Mouse (Mus musculus) left cerebral cortex, adult 9 months (tissue): ENCODE data around the gene Hoxd1.

ENCODE experiments used
- DNase-seq, 2 experiments: peaks; one replicate each; pipeline ENCODE4 v3.0.0; 2022; ENCODE audit warnings: low spot score in 2 of 2

Hoxd1 gene

GRCm38 (mm10) chr2:74762522-74763244 is at the start of gene Hoxd1:
Hoxd1 (plus strand) TSS chr2:74762980.
- DNase-seq = no peak

GRCm38 (mm10) chr2:74713239-74714150 is 49.3 kb upstream of the Hoxd1 start:
- no peak for DNase-seq

GRCm38 (mm10) chr2:74714156-74714789 is 48.5 kb upstream of the Hoxd1 start:
- no peak for DNase-seq

- DNase-seq = no peak
Measured at GRCm38 (mm10) chr2:74714881-74715280, 47.9 kb upstream of the Hoxd1 start.

GRCm38 (mm10) chr2:74715504-74716241 is 47.1 kb upstream of the Hoxd1 start:
- peak in 1 of 2 experiments; percentile 69 for DNase-seq

GRCm38 (mm10) chr2:74720384-74720783 is 42.4 kb upstream of the Hoxd1 start:
- DNase-seq = no peak

GRCm38 (mm10) chr2:74720955-74721491 is 41.8 kb upstream of the Hoxd1 start:
- DNase-seq = no peak

- no peak for DNase-seq
Measured at GRCm38 (mm10) chr2:74721882-74722281, 40.9 kb upstream of the Hoxd1 start.

GRCm38 (mm10) chr2:74722949-74723348 is 39.8 kb upstream of the Hoxd1 start:
- DNase-seq = no peak

- DNase-seq = no peak
Measured at GRCm38 (mm10) chr2:74724244-74725015, 38.4 kb upstream of the Hoxd1 start.

- no peak for DNase-seq
Measured at GRCm38 (mm10) chr2:74725171-74725570, 37.6 kb upstream of the Hoxd1 start.

- no peak for DNase-seq
Measured at GRCm38 (mm10) chr2:74726551-74726950, 36.2 kb upstream of the Hoxd1 start, which contains the start of gene Gm28230. Gm28230 (plus strand) TSS chr2:74726728.

GRCm38 (mm10) chr2:74726973-74727639 is 35.7 kb upstream of the Hoxd1 start:
- no peak for DNase-seq

- DNase-seq = no peak
Measured at GRCm38 (mm10) chr2:74727640-74728302, 35.0 kb upstream of the Hoxd1 start.

- no peak for DNase-seq
Measured at GRCm38 (mm10) chr2:74728303-74728680, 34.5 kb upstream of the Hoxd1 start.

GRCm38 (mm10) chr2:74730331-74730730 is 32.4 kb upstream of the Hoxd1 start:
- no peak for DNase-seq

GRCm38 (mm10) chr2:74731055-74731454 is 31.7 kb upstream of the Hoxd1 start:
- no peak for DNase-seq

GRCm38 (mm10) chr2:74731799-74732512 is 30.8 kb upstream of the Hoxd1 start:
- DNase-seq = no peak
